Mouse (Mus musculus): Measurements from ENCODE around the gene Slco1a4. TPM values are rescaled to one million over a fixed set of nuclear protein-coding genes. Genes with fewer than 3 reads are reported as not detected.
A peak's percentile ranks its signal among the peaks of the same experiment; 100 is the strongest.
"Not testable (repeated sequence)": the region's sequence is repeated elsewhere in the genome, so short reads cannot be mapped to it uniquely, and the experiment has no call there.

Slco1a4 gene
- not detected in 2 replicates for polyA plus RNA-seq (2016; fragmentation: Nextera tagmentation; extraction: Ambion mirVana)

GRCm38 (mm10) chr6:141856085-141856484, at the start of gene Slco1a4:
Gene Slco1a4, minus strand, starts transcription at chr6:141856199.
- Histone ChIP-seq H3K27ac (no peak within 1 kb of the TSS), H3K4me1 (no peaks in the 10 kb centered on the region), H3K4me3 (no peak within 1 kb of the TSS), H3K27me3 (ENCODE audit: low read depth, poor library complexity, severe bottlenecking) (no peaks in the 10 kb centered on the region), H3K36me3 (no peaks in the 10 kb centered on the region), H3K9me3 (replicated peaks) (no peaks in the 10 kb centered on the region)
- no peak for DNase-seq (ENCODE audit: low spot score)
- 87% methylated on average over 2 of the region's 2 CpGs for WGBS

- Histone ChIP-seq H3K36me3 (no peaks in the 10 kb centered on the region), H3K27me3 (ENCODE audit: low read depth, poor library complexity, severe bottlenecking) (no peaks in the 10 kb centered on the region), H3K4me3 (no peak overlapping the region), H3K4me1 (no peaks in the 10 kb centered on the region), H3K27ac (no peak overlapping the region), H3K9me3 (replicated peaks) (no peaks in the 10 kb centered on the region)
- DNase-seq (ENCODE audit: low spot score), result no peak
- WGBS, result 75% methylated on average over 2 of the region's 2 CpGs
These were observed 42.2 kb upstream of the Slco1a4 start for GRCm38 (mm10) chr6:141898197-141898596.

GRCm38 (mm10) chr6:141889723-141890122, 33.7 kb upstream of the Slco1a4 start:
- no peaks in the 10 kb centered on the region for H3K4me1 ChIP-seq
- H3K36me3 ChIP-seq, result no peaks in the 10 kb centered on the region
- no peaks in the 10 kb centered on the region for H3K9me3 ChIP-seq (replicated peaks)
- H3K27ac ChIP-seq, result no peak overlapping the region
- H3K4me3 ChIP-seq, result no peak overlapping the region
- DNase-seq (ENCODE audit: low spot score), result no peak
- no peaks in the 10 kb centered on the region for H3K27me3 ChIP-seq (ENCODE audit: low read depth, poor library complexity, severe bottlenecking)
- WGBS, result 55% methylated on average over 2 of the region's 2 CpGs

- 72% methylated on average over 2 of the region's 2 CpGs for WGBS
- H3K9me3 ChIP-seq (replicated peaks), result no peaks in the 10 kb centered on the region
- no peaks in the 10 kb centered on the region for H3K27me3 ChIP-seq (ENCODE audit: low read depth, poor library complexity, severe bottlenecking)
- H3K4me3 ChIP-seq, result no peak overlapping the region
- no peak overlapping the region for H3K27ac ChIP-seq
- H3K4me1 ChIP-seq, result no peaks in the 10 kb centered on the region
- no peak for DNase-seq (ENCODE audit: low spot score)
- no peaks in the 10 kb centered on the region for H3K36me3 ChIP-seq
These were observed 32.2 kb upstream of the Slco1a4 start for GRCm38 (mm10) chr6:141888248-141888647.

DNA sequence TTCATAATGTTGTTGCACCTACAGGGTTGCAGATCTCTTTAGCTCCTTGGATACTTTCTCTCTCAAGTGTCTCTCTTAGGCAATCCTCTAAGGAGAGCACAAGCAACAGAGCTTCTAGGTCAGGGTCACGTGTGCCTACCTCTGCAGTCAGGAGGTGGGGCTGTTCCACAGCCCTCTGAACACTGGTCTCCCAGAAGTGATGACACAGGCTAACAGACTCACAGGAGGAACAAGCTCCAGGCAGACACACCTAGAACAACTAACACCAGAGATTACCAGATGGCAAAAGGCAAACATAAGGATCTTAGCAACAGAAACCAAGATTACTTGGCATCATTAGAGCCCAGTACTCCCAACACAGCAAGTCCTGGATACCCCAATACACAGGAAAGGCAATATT, 26.6 kb upstream of the Slco1a4 start:
- 56% methylated on average over 1 of the region's 1 CpGs for WGBS
- Histone ChIP-seq H3K9me3 (replicated peaks) (no peaks in the 10 kb centered on the region), H3K27ac (no peak overlapping the region), H3K4me3 (no peak overlapping the region), H3K36me3 (no peaks in the 10 kb centered on the region), H3K4me1 (no peaks in the 10 kb centered on the region), H3K27me3 (ENCODE audit: low read depth, poor library complexity, severe bottlenecking) (no peaks in the 10 kb centered on the region)
- DNase-seq (ENCODE audit: low spot score), result no peak

GRCm38 (mm10) chr6:141875742-141876141, 19.7 kb upstream of the Slco1a4 start:
- H3K9me3 ChIP-seq (replicated peaks); H3K36me3 ChIP-seq; H3K4me1 ChIP-seq; H3K27ac ChIP-seq; DNase-seq (ENCODE audit: low spot score); H3K4me3 ChIP-seq; H3K27me3 ChIP-seq (ENCODE audit: low read depth, poor library complexity, severe bottlenecking): not testable (repeated sequence)
- 86% methylated on average over 4 of the region's 4 CpGs for WGBS

GRCm38 (mm10) chr6:141871711-141872110, 15.7 kb upstream of the Slco1a4 start:
- 75% methylated on average over 2 of the region's 2 CpGs for WGBS
- no peak overlapping the region for H3K4me3 ChIP-seq
- no peaks in the 10 kb centered on the region for H3K27me3 ChIP-seq (ENCODE audit: low read depth, poor library complexity, severe bottlenecking)
- no peaks in the 10 kb centered on the region for H3K9me3 ChIP-seq (replicated peaks)
- no peaks in the 10 kb centered on the region for H3K4me1 ChIP-seq
- H3K36me3 ChIP-seq, result no peaks in the 10 kb centered on the region
- no peak overlapping the region for H3K27ac ChIP-seq
- DNase-seq (ENCODE audit: low spot score), result no peak

DNA sequence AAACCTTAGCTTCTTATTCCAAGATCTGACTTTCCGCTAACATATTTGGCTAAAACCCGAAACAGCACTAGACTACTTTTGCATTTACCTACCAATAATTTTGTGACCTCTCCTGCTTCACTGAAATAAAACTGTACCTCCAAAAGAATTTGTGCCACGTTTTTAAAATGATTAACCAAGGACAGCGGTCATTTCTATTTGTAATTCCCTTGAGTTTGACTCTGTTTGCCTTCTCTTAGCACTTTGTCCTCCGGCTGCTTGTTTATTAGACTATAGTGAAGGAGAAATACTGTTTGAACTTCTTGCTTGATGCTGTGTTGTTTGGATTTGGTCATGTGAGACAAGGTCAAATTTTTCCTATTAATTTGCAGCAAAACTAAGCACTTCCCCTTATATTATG, 12.7 kb upstream of the Slco1a4 start:
- no peaks in the 10 kb centered on the region for H3K36me3 ChIP-seq
- H3K27me3 ChIP-seq (ENCODE audit: low read depth, poor library complexity, severe bottlenecking), result no peaks in the 10 kb centered on the region
- no peak overlapping the region for H3K27ac ChIP-seq
- 85% methylated on average over 5 of the region's 5 CpGs for WGBS
- H3K4me1 ChIP-seq, result no peaks in the 10 kb centered on the region
- H3K4me3 ChIP-seq, result no peak overlapping the region
- no peaks in the 10 kb centered on the region for H3K9me3 ChIP-seq (replicated peaks)
- no peak for DNase-seq (ENCODE audit: low spot score)

- H3K36me3 ChIP-seq, result no peaks in the 10 kb centered on the region
- no peak overlapping the region for H3K27ac ChIP-seq
- no peaks in the 10 kb centered on the region for H3K27me3 ChIP-seq (ENCODE audit: low read depth, poor library complexity, severe bottlenecking)
- H3K4me3 ChIP-seq, result no peak overlapping the region
- no peaks in the 10 kb centered on the region for H3K4me1 ChIP-seq
- no peaks in the 10 kb centered on the region for H3K9me3 ChIP-seq (replicated peaks)
- DNase-seq (ENCODE audit: low spot score), result no peak
- WGBS, result 92% methylated on average over 5 of the region's 5 CpGs
These were observed 10.0 kb upstream of the Slco1a4 start for GRCm38 (mm10) chr6:141866026-141866425.

DNA sequence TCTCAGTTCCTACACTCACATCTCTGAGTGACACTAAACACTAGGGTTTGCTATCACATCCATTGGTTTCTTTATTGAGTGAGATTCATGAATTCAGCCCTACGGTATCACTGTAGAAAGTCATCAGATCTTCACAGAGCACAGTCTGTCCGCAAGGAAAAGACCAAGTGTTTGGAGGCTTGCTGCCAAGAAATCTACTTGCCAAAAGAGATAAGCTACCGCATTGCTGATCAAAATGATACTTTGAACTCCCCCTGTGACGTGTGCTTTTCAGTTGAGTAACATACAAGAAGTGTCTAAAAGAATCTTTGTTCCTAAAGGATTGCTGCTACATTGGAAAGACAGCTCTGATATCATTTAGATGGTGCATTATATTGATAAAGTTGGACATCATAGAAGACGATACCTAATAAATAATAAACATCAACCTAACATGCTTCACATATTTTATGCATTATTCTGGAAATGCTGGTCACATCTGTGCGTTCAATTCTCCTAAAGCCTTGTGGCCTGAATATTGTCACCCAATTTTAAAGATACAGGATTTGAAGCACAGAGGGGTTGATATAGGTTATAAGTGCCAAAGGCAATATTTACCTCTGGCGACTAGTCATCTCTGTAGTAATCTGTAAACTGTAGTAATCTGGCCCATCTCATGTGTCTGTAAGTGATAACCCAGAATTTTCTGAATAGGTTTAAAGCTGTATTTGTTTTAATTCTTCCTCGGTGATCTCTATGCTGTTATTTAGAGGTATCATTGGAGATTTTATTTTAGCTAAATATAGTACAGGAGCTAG, 1.9 kb upstream of the Slco1a4 start:
- no peaks in the 10 kb centered on the region for H3K36me3 ChIP-seq
- WGBS, result 90% methylated on average over 8 of the region's 8 CpGs

DNA sequence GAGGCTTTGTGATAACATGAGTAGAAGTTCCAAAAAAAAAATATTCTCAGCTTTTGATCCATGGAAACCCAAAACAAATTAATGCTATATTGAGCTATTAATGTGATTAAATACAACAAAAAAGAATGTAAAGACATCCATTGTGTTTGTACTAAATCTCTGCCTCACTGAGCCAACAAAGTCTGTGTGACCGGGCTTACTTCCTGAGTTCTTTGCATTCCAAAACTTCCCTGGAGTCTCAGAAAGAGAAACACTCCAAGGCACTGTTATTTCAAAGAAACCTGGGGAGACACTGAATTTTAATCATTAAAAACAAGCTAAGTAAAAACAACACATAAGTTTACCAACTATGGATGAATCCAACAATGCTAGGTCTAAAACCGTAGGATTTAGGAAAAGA, 2.4 kb downstream of the Slco1a4 start:
- no peaks in the 10 kb centered on the region for H3K9me3 ChIP-seq (replicated peaks)
- H3K27ac ChIP-seq, result no peak overlapping the region
- no peaks in the 10 kb centered on the region for H3K36me3 ChIP-seq
- H3K27me3 ChIP-seq (ENCODE audit: low read depth, poor library complexity, severe bottlenecking), result no peaks in the 10 kb centered on the region
- no peak for DNase-seq (ENCODE audit: low spot score)
- H3K4me1 ChIP-seq, result no peaks in the 10 kb centered on the region
- 78% methylated on average over 2 of the region's 2 CpGs for WGBS
- H3K4me3 ChIP-seq, result no peak overlapping the region

More for the DNA sequence above, 1.9 kb upstream of the Slco1a4 start:
- Histone ChIP-seq H3K4me3 (no peak overlapping the region), H3K9me3 (replicated peaks) (no peaks in the 10 kb centered on the region), H3K27ac (no peak overlapping the region), H3K27me3 (ENCODE audit: low read depth, poor library complexity, severe bottlenecking) (no peaks in the 10 kb centered on the region), H3K4me1 (no peaks in the 10 kb centered on the region)
- DNase-seq (ENCODE audit: low spot score), result no peak

GRCm38 (mm10) chr6:141849051-141849450, 6.9 kb downstream of the Slco1a4 start:
- Histone ChIP-seq H3K27ac (no peak overlapping the region), H3K9me3 (replicated peaks) (no peaks in the 10 kb centered on the region), H3K4me1 (no peaks in the 10 kb centered on the region), H3K27me3 (ENCODE audit: low read depth, poor library complexity, severe bottlenecking) (no peaks in the 10 kb centered on the region), H3K36me3 (no peaks in the 10 kb centered on the region), H3K4me3 (no peak overlapping the region)
- 34% methylated on average over 4 of the region's 4 CpGs for WGBS
- no peak for DNase-seq (ENCODE audit: low spot score)

DNA sequence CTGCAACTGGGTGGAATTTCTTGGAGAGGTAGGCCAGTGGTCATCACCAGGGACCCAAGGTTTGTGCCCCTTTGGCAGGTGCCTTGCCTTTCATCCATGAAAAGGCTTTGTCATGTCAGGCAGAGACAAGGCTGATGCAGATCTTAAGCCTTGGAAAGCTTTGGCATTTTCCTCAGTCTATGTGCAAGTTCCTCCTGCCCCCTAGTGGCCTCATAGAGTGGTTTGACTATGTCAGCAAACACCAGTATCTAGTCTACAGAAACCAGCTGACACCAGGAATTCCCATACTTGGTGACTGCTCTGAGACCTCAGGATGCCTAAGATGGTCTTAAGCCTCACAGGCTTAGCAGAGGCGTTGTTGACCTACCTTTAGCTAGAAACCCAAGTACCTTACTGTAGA, 58.2 kb downstream of the Slco1a4 start:
- 15% methylated on average over 1 of the region's 1 CpGs for WGBS
- Histone ChIP-seq H3K27ac (no peak overlapping the region), H3K27me3 (ENCODE audit: low read depth, poor library complexity, severe bottlenecking) (no peaks in the 10 kb centered on the region), H3K4me3 (no peak overlapping the region), H3K4me1 (no peaks in the 10 kb centered on the region), H3K9me3 (replicated peaks) (no peaks in the 10 kb centered on the region), H3K36me3 (no peaks in the 10 kb centered on the region)
- DNase-seq (ENCODE audit: low spot score), result peak; percentile 47

DNA sequence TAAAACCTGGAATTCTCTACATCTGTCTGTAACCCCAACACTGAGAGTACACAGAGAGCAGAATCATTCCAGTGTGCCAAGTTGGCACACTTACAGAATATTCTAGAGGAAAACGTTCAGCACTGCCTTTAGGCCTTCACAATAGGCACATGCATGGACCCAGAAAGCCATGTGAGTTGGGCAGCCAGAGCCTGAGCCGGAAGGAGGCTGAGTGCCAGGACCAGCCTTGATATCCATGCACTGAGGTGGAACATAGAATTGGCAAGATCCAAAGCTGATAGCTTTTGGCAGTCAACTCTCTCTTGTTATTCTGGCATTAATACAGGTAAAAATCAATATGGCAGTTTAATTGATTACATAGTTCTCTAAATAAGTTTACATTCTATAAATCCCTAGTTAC, 81.5 kb downstream of the Slco1a4 start:
- Histone ChIP-seq H3K36me3 (no peaks in the 10 kb centered on the region), H3K27me3 (ENCODE audit: low read depth, poor library complexity, severe bottlenecking) (no peaks in the 10 kb centered on the region), H3K4me3 (no peak overlapping the region), H3K27ac (no peak overlapping the region), H3K4me1 (no peaks in the 10 kb centered on the region), H3K9me3 (replicated peaks) (no peaks in the 10 kb centered on the region)
- no peak for DNase-seq (ENCODE audit: low spot score)
- 91% methylated on average over 2 of the region's 2 CpGs for WGBS
